Mouse (Mus musculus) retina, embryonic 14.5 days (tissue): Measurements from ENCODE around the gene Isca1.
"Not testable (repeated sequence)": the region's sequence is repeated elsewhere in the genome, so short reads cannot be mapped to it uniquely, and the experiment has no call there.

ENCODE experiments used
- DNase-seq: peaks from one replicate; pipeline ENCODE4 v3.0.0-alpha.2; 2015; ENCODE audit warnings: low spot score

The Isca1 gene

GRCm38 (mm10) chr13:59746164-59746563 lies 23.4 kb downstream of the Isca1 start:
- no peak for DNase-seq

- DNase-seq = no peak
Measured at GRCm38 (mm10) chr13:59745462-59745861, 24.1 kb downstream of the Isca1 start.

- DNase-seq = peak; percentile 20
Measured at GRCm38 (mm10) chr13:59741697-59742096, 27.9 kb downstream of the Isca1 start.

DNA sequence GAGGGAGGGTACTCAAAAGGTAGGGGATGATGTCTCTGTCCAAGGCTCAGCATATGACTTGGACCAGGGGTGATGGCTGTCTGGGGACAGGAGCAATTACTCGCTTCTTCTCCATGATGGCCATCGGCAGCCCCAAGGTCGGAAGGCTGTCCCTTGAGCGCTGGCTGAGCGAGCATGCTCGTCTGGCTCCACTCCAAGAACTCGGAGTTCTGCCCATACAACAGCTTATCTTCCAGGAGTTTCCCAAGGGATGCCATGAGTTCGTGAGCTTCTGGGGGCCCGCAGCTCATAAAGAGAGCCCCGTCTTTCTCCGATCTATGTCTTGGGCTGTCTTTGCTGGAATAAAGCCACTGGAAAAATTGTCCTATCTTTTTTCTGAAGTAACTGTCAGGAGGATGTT lies 28.5 kb downstream of the Isca1 start:
- DNase-seq = no peak

GRCm38 (mm10) chr13:59739397-59739796 lies 30.2 kb downstream of the Isca1 start:
- no peak for DNase-seq

- no peak for DNase-seq
Measured at GRCm38 (mm10) chr13:59738455-59738854, 31.2 kb downstream of the Isca1 start.

- DNase-seq = peak; percentile 38
Measured at GRCm38 (mm10) chr13:59735190-59735589, 34.4 kb downstream of the Isca1 start.

DNA sequence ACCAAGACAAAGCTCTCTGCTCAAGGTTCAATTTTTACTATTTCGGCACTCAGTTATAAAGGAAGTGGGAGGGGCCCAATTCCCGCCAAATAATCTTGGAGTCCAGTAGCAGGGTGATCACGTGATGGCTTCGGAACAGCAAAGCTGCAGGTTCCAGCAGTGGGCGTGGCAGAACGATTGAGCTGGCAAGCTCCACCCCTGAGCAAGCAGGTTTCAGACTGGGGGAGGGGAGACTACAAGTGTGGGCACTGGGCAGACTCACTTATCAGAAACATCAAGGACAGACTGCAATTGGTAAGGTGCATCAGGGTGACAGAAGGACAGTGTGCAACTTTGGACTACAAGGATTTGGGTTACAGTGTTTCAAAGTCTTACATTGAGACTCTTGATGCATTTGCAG lies 35.3 kb downstream of the Isca1 start:
- DNase-seq = not testable (repeated sequence)

GRCm38 (mm10) chr13:59733936-59734335 lies 35.7 kb downstream of the Isca1 start:
- no peak for DNase-seq

DNA sequence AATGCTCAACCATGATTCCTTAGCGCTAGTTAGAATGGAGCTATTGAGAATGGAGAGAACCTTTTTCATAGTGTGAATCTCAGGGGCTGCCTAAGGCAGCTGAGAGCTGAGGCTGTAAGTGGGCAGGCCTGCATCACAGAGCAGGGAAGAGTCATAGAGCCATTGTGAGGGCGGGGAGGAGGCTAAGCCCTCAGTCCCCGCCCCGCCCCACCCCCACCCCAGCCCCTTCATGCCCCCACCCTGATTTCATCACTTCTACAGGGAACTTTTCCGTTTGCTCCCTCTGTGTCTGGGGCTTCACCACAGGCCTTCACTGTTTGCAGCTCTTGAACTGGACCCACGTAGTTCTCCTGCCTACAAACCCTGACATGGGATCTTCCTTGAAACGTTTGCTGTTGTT lies 38.0 kb downstream of the Isca1 start, which contains the start of gene Spata31d1d:
TSS of gene Spata31d1d (minus strand) at position 101 of the 400 bp plus-strand sequence.
- DNase-seq = no peak

- peak; percentile 94 for DNase-seq
Measured at GRCm38 (mm10) chr13:59728378-59729093, 41.1 kb downstream of the Isca1 start.

DNA sequence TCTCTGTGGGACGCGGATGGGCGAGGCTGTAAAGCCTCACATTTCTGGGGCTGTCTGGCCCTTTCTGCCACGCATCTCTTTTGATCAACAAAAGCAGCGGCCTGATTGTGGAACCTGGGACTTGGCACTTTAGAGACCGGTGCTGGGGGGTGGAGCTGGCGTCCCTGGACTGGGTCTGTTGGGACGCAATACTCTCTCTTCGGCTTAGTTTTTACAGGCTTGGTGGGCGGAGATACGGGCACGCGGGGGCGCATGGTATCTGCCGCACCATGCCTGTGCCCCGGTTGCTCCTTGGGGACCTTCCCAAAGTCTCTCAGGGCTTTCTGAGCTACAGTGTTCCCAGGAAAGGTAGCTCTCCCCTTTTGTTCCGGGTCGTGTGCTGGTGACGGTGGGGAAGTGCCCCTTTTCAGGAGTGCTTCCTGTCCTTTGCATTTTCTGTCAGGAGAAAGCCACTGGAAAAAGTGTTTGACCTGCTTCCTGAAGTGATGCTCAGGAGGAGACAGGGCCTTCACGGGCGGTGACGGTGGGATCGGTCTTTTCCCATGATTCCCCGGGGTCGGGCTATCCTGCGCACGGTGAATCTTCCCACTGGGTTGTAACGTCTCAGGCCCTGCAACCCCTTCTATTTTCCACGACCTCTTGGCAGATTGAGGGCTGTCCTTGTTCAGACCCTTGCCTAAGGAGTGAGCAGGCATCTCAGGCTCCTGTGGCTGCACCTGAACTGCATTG lies 43.3 kb downstream of the Isca1 start:
- no peak for DNase-seq

GRCm38 (mm10) chr13:59722089-59722488 lies 47.5 kb downstream of the Isca1 start:
- DNase-seq = not testable (repeated sequence)

- no peak for DNase-seq
Measured at GRCm38 (mm10) chr13:59719475-59719874, 50.1 kb downstream of the Isca1 start.

- not testable (repeated sequence) for DNase-seq
Measured at GRCm38 (mm10) chr13:59718857-59719440, 50.7 kb downstream of the Isca1 start.

GRCm38 (mm10) chr13:59713710-59714109 lies 55.9 kb downstream of the Isca1 start:
- no peak for DNase-seq

GRCm38 (mm10) chr13:59711984-59712383 lies 57.6 kb downstream of the Isca1 start, which contains the start of gene Spata31d1b:
TSS of gene Spata31d1b (plus strand) at chr13:59712284.
- not testable (repeated sequence) for DNase-seq

DNA sequence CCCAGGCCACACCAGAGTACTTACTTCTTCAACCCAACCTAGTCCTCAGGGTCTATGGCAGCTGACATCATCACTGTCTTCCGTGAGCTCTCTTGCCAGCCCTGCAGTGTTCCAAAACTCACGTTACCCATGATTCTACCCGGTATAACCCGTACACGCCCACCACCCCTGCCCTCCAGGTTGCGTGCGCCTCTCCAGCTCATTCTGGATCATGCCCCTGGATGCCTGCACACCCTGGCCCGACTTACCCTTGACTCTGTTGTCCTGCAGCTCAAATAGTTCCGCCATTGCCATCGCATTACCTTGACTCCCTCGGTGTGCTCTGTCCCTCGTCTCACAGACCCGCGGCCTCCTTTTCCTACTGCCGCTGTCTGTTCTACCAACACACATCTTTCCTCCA lies 59.4 kb downstream of the Isca1 start, which contains the start of gene Spata31d1a:
TSS of gene Spata31d1a (minus strand) at position 101 of the 400 bp plus-strand sequence.
- DNase-seq = no peak
